Mouse (Mus musculus): ENCODE measurements at regions not wholly inside any gene's neighbourhood (a gene's known extent, or its start where the extent isn't known, plus 50 kb on each side); places are given as distances from the start of the nearest gene placed in this dataset.

DNA sequence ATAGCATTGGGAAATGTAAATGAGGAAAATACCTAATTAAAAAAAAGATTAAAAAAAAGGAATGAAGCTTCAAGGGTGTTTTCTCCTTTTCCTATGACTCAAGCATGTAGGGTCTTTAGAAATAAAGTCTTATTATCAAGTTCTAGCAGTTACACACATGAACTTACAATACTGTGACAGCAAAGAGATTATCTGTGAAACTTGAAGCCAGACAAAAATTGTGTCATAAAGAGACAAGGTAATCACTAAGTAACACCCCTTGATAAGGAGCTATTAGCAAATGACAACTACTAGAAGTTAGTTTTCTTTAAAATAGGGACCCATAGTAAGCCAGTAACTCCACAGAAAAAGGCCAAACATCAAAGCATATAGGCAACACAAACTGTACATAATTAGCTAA lies 140.9 kb upstream of the Pou3f4 start:
- no peak for TF ChIP-seq POLR2A (IDR thresholded peaks at IDR 0.05; ENCODE audit: borderline replicate concordance, extremely low read depth, insufficient read depth, insufficient read length, poor library complexity, severe bottlenecking)
- no peak for TF ChIP-seq CTCF (IDR thresholded peaks at IDR 0.05; ENCODE audit: borderline replicate concordance, extremely low read depth, insufficient read depth, insufficient read length)

All from brain, embryonic 14.5 days (tissue).